Mouse (Mus musculus) macrophage (primary cell): ENCODE measurements at regions not wholly inside any gene's neighbourhood (a gene's known extent, or its start where the extent isn't known, plus 50 kb on each side); places are given as distances from the start of the nearest gene placed in this dataset.

ENCODE experiments used
- H3K27ac ChIP-seq: fragments of 350-480 bp; formaldehyde crosslinking; 2 replicates; pipeline ENCODE4 v1.9.0; 2021
- H3K36me3 ChIP-seq: fragments of 350-480 bp; formaldehyde crosslinking; 2 replicates; pipeline ENCODE4 v1.9.0; 2021; ENCODE audit errors: inconsistent target
- H3K4me3 ChIP-seq: fragments of 350-480 bp; formaldehyde crosslinking; 2 replicates; pipeline ENCODE4 v1.9.0; 2021; ENCODE audit errors: inconsistent target
- H3K79me2 ChIP-seq: fragments of 350-480 bp; formaldehyde crosslinking; 2 replicates; pipeline ENCODE4 v1.9.0; 2021; ENCODE audit errors: inconsistent target
- WGBS: methylation state at CpG from one replicate; pipeline ENCODE4 v1.1.7; 2026; ENCODE audit warnings: inconsistent platforms; ENCODE audit not compliant: missing documents; 5-methylcytosine and 5-hydroxymethylcytosine counted together

DNA sequence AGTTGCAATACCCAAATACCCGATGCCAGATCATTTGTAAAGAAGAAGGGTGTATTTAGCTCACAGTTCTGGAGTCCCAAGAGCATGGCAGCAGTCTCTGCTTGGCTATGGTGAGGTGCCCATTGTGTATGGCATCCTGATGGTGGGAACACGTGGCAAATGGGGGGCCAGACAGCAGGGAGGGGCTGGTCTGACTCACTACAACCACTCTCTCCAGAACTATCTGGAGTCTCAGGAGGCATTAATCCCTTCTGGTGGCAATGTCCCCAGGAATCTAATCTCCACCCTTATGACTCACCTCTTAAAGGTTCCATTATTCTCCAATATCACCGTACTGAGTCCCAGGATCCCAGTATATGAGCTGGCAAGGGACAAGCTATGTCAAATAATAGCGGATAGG, 229.5 kb upstream of the Serp2 start:
- 91% methylated on average over 4 of the region's 4 CpGs for whole genome bisulfite sequencing
- Histone ChIP-seq H3K27ac (no peak overlapping the region), H3K79me2 (no peaks in the 10 kb centered on the region), H3K36me3 (no peaks in the 10 kb centered on the region), H3K4me3 (no peak overlapping the region)

DNA sequence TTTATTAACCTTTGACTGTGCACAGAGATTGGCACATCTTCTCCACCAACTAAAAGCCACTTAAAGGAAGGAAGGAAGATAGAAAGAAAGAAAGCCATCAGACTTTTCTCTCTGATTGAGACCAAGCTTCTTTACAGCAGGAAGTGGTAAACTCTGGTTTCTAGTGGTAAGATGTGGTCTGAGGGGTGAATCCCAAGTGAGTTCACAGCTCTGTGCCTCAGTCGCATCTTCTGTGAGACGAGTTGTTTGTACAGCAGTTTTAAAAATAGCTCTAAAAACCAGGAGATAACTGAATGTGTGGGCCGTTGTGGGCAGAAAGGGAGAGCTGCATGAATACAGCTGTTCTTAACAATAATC, 224.8 kb upstream of the Serp2 start:
- no peak overlapping the region for H3K27ac ChIP-seq
- 30% methylated on average over 3 of the region's 3 CpGs for WGBS
- no peaks in the 10 kb centered on the region for H3K79me2 ChIP-seq
- no peaks in the 10 kb centered on the region for H3K36me3 ChIP-seq
- no peak overlapping the region for H3K4me3 ChIP-seq

- Histone ChIP-seq H3K4me3 (no peak overlapping the region), H3K79me2 (no peaks in the 10 kb centered on the region), H3K36me3 (no peaks in the 10 kb centered on the region), H3K27ac (peak overlapping the region; percentile 36)
- 58% methylated on average over 14 of the region's 14 CpGs for WGBS
Measured at GRCm38 (mm10) chr14:76780572-76781523, 224.2 kb upstream of the Serp2 start.

DNA sequence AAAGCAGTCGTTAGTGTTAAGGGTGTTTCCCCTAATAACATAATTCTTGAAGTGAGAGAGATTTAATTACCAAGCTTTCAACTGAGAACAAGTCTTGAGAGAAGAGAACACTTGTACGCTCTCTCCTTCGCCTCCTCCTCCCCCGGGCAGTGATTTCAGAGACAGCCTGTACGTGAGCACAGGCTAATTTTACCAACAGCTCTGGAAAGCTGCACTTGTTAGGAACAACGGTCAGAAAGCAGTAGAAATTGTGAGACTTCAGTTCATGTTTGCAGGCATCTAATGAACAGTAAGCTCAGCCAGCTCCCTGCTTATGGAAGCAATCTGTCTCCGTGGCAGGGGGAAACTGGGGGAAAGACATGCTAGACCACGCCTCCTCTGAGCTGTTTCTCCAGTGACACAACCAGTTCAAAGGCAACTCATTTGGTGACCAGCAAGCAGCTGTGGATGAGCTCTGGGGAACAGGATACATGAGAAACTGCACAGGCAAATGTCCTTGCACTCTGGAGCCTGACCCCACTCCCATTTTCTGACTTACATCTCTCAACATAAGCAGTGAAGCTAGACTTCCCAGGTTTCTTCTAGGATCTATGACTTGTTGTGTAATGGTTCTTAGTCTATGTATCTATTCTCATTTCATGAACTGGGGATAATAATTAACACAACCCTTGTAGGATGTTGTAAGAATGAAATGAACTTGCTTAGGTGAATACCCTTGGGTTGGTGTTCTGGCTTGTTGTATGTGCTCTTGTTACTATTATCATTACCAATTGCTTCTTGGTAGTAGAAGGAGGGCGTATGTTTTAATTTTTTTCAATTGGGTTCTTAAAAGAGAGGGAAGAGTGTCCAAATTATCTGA, 222.1 kb upstream of the Serp2 start:
- no peaks in the 10 kb centered on the region for H3K79me2 ChIP-seq
- H3K36me3 ChIP-seq, result no peaks in the 10 kb centered on the region
- H3K4me3 ChIP-seq, result no peak overlapping the region
- H3K27ac ChIP-seq, result 0 out of 2 replicates have a peak overlapping the region, but pooled peaks have one; percentile 10
- 60% methylated on average over 9 of the region's 9 CpGs for WGBS

DNA sequence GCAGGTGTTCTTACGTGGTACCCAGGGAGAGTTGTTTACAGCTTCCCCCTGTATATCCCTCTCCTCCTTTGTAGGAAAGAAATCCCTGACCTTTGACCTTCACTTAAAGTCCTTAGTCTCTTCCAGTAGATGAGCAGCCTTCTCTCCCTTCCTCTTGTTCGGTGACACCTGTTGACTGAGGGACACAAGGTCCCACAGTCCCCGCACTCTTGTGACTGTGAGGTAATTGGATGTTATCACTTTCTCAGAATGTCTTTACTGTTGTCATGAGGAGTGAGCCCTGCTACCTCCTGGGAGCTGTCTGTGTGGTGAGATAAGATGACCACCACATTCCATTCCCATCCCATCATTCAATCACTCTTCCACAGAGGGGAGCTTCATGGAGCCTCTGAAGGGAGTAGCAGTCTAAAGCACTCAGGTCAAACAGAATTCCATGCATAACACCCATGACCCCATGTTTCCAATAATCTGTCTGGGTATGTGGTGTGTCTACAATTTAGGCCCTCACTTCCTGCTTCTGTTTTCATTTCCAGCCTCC, 218.8 kb upstream of the Serp2 start:
- no peaks in the 10 kb centered on the region for H3K36me3 ChIP-seq
- 86% methylated on average over 3 of the region's 3 CpGs for WGBS
- H3K4me3 ChIP-seq, result no peak overlapping the region
- no peaks in the 10 kb centered on the region for H3K79me2 ChIP-seq
- no peak overlapping the region for H3K27ac ChIP-seq

- WGBS, result 93% methylated on average over 11 of the region's 11 CpGs
- H3K27ac ChIP-seq, result no peak overlapping the region
- no peak overlapping the region for H3K4me3 ChIP-seq
- H3K79me2 ChIP-seq, result no peaks in the 10 kb centered on the region
- H3K36me3 ChIP-seq, result no peaks in the 10 kb centered on the region
Measured at GRCm38 (mm10) chr14:76772781-76773438, 216.2 kb upstream of the Serp2 start.

- H3K4me3 ChIP-seq, result no peak overlapping the region
- no peaks in the 10 kb centered on the region for H3K36me3 ChIP-seq
- WGBS, result 94% methylated on average over 7 of the region's 7 CpGs
- no peak overlapping the region for H3K27ac ChIP-seq
- no peaks in the 10 kb centered on the region for H3K79me2 ChIP-seq
Measured at GRCm38 (mm10) chr14:76770106-76770505, 213.4 kb upstream of the Serp2 start.

DNA sequence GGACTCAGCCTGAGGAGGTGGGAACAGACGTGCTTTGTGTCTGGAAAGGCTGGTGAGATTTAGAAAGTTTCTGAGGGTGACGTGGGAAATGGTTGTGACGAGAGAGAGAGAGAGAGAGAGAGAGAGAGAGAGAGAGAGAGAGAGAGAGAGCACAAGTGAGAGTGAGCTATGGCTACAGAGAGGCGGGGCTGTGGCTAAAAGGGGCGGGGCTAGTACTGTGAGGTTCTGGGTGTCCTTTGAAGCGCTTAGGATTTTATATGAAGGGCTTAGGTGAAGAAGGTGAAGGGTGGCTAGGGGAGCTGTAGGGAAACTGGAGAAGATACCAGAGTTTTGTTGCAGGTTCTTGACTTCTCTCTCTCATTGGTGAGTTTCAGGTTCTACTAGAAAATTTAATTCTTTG, 210.6 kb upstream of the Serp2 start:
- H3K79me2 ChIP-seq, result no peaks in the 10 kb centered on the region
- WGBS, result 72% methylated on average over 6 of the region's 6 CpGs
- no peak overlapping the region for H3K4me3 ChIP-seq
- H3K27ac ChIP-seq, result no peak overlapping the region
- H3K36me3 ChIP-seq, result no peaks in the 10 kb centered on the region

- Histone ChIP-seq H3K27ac (no peak overlapping the region), H3K79me2 (no peaks in the 10 kb centered on the region), H3K36me3 (no peaks in the 10 kb centered on the region), H3K4me3 (no peak overlapping the region)
- 93% methylated on average over 8 of the region's 10 CpGs for WGBS
Measured at GRCm38 (mm10) chr14:76766186-76766713, 209.6 kb upstream of the Serp2 start.

GRCm38 (mm10) chr14:76765094-76765504, 208.4 kb upstream of the Serp2 start:
- Histone ChIP-seq H3K36me3 (no peaks in the 10 kb centered on the region), H3K79me2 (no peaks in the 10 kb centered on the region), H3K4me3 (no peak overlapping the region), H3K27ac (no peak overlapping the region)
- 71% methylated on average over 6 of the region's 6 CpGs for WGBS

DNA sequence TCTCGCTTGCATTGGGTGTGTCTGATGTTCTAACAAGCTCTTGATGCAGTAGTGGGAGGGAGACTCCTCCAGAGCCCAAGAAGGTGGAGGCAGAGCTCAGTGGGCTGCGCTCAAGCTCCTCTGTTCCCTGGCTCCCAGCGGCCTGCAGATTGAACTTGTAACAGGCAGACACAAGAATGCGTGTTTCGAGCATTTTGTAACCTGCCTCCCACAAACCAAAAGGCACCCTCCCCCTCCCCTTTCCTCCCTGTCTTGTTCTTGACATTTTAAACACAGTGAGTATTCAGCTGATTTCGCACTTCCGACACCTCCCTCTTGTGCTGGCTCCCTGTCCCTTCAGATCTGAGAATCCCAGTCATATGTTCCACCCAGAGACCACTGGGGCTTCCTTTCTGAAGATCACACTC, 207.7 kb upstream of the Serp2 start:
- 29% methylated on average over 7 of the region's 7 CpGs for WGBS
- H3K4me3 ChIP-seq, result no peak overlapping the region
- H3K79me2 ChIP-seq, result no peaks in the 10 kb centered on the region
- H3K27ac ChIP-seq, result no peak overlapping the region
- H3K36me3 ChIP-seq, result no peaks in the 10 kb centered on the region

- H3K27ac ChIP-seq, result no peak overlapping the region
- no peaks in the 10 kb centered on the region for H3K36me3 ChIP-seq
- H3K79me2 ChIP-seq, result no peaks in the 10 kb centered on the region
- no peak overlapping the region for H3K4me3 ChIP-seq
- 90% methylated on average over 7 of the region's 7 CpGs for WGBS
Measured at GRCm38 (mm10) chr14:76763539-76763938, 206.8 kb upstream of the Serp2 start.

DNA sequence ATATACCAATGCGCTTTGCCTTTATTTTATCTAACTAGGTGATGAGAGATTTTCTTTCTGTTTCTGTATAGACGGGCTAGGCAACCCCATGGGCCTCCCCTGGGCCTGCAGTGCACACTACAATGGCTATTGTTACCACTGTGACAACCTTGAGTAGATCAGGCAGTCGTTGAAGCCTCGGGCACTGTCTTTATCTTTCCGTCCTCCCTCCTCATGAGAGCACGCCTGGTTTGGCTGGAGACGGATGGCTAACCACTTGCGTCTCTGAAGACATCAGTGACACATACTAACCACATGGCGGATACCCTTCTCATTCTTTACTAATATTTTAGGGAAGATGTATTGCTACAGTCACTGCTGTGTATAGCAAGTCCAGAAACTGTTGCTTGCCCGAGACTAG, 206.1 kb upstream of the Serp2 start:
- 77% methylated on average over 10 of the region's 10 CpGs for WGBS
- no peak overlapping the region for H3K4me3 ChIP-seq
- no peak overlapping the region for H3K27ac ChIP-seq
- no peaks in the 10 kb centered on the region for H3K79me2 ChIP-seq
- H3K36me3 ChIP-seq, result no peaks in the 10 kb centered on the region

- Histone ChIP-seq H3K4me3 (no peak overlapping the region), H3K36me3 (no peaks in the 10 kb centered on the region), H3K27ac (no peak overlapping the region), H3K79me2 (no peaks in the 10 kb centered on the region)
- WGBS, result 89% methylated on average over 11 of the region's 11 CpGs
Measured at GRCm38 (mm10) chr14:76761691-76762090, 205.0 kb upstream of the Serp2 start.
